In genomic region chr4:134743881-134744633, GRCm38 (mm10) we compare ENCODE assay signal across 17 mouse cellular contexts. TPM values are rescaled to one million over a fixed set of nuclear protein-coding genes. Genes with fewer than 3 reads are reported as not detected.
DNase-seq lines count a peak whose midpoint lies in the region; ATAC-seq and TF ChIP-seq lines count a peak whose summit lies in the region.
"Had no signal": no experiment of that assay in that cellular context is flagged by ENCODE, and none has a peak within 500 bp of the region (broad histone marks: within the 10 kb centered on the region; RNA-seq: fewer than 3 reads in every experiment).

No protein-coding gene starts in this region.

- no peaks in the 10 kb centered on the region for H3K27me3 ChIP-seq in kidney, embryonic 16.5 days (ENCODE audit: insufficient read depth, low read length)
- no peaks in the 10 kb centered on the region for H3K27me3 ChIP-seq in midbrain, embryonic 14.5 days (ENCODE audit: control insufficient read depth, insufficient read depth, low read length)
- H3K27me3 ChIP-seq in midbrain, postnatal 0 days (ENCODE audit: insufficient read depth, low read length), result no peaks in the 10 kb centered on the region
- no peaks in the 10 kb centered on the region for H3K27me3 ChIP-seq in embryonic facial prominence, embryonic 12.5 days
- H3K27me3 ChIP-seq: heart, embryonic 12.5 days; liver, embryonic 13.5 days; midbrain, embryonic 15.5 days; neural tube, embryonic 12.5 days had no signal

- peaks cover 17% of the 10 kb centered on the region for H3K4me1 ChIP-seq in kidney, embryonic 16.5 days (ENCODE audit: insufficient read depth, low read length)
- 0 out of 2 replicates have a peak, but pooled peaks cover 7% of the 10 kb centered on the region for H3K4me1 ChIP-seq in midbrain, embryonic 14.5 days (ENCODE audit: control insufficient read depth, insufficient read depth, low read length)
- no peaks in the 10 kb centered on the region for H3K4me1 ChIP-seq in midbrain, postnatal 0 days (ENCODE audit: insufficient read depth, low read length)
- H3K4me1 ChIP-seq in embryonic facial prominence, embryonic 12.5 days, result peaks cover 11% of the 10 kb centered on the region

- WGBS in kidney, embryonic 16.5 days, result 39% methylated on average over 16 of the region's 16 CpGs
- WGBS in midbrain, embryonic 14.5 days, result 29% methylated on average over 16 of the region's 16 CpGs
- 33% methylated on average over 16 of the region's 16 CpGs for WGBS in midbrain, postnatal 0 days
- WGBS in embryonic facial prominence, embryonic 12.5 days, result 19% methylated on average over 16 of the region's 16 CpGs

- H3K4me3 ChIP-seq in kidney, embryonic 16.5 days (ENCODE audit: low read length), result no peak overlapping the region
- no peak overlapping the region for H3K4me3 ChIP-seq in midbrain, embryonic 14.5 days (replicated peaks; ENCODE audit: low read depth, low read length)
- H3K4me3 ChIP-seq in midbrain, postnatal 0 days (ENCODE audit: low read depth, low read length), result no peak overlapping the region
- no peak overlapping the region for H3K4me3 ChIP-seq in embryonic facial prominence, embryonic 12.5 days
- H3K4me3 ChIP-seq: heart, embryonic 12.5 days; liver, embryonic 13.5 days; midbrain, embryonic 15.5 days; neural tube, embryonic 12.5 days had no signal

- TF ChIP-seq CTCF in midbrain, postnatal 0 days (IDR thresholded peaks at IDR 0.05), result no peak

- no peak for DNase-seq in kidney, postnatal 36 days
- peak; percentile 32 for DNase-seq in midbrain, embryonic 14.5 days
- DNase-seq in midbrain, postnatal 0 days (ENCODE audit: low spot score), result no peak
- no peak for DNase-seq in spleen, postnatal 14 days (ENCODE audit: low spot score in 2 of 2)
- DNase-seq in left cerebral cortex, postnatal 14 days (ENCODE audit: low spot score in 2 of 2), result no peak
- DNase-seq: gastrocnemius, postnatal 36 days; kidney, adult 9 months; layer of hippocampus, adult 9-11 months; liver, embryonic 13.5 days; lung, postnatal 14 days; thymus, adult 18-20 months had no signal

- no peak overlapping the region for H3K4me2 ChIP-seq in kidney, embryonic 16.5 days (replicated peaks; ENCODE audit: low read depth, low read length)
- H3K4me2 ChIP-seq in midbrain, embryonic 14.5 days (ENCODE audit: low read length), result no peak overlapping the region
- H3K4me2 ChIP-seq in midbrain, postnatal 0 days (ENCODE audit: low read depth, low read length, poor library complexity, severe bottlenecking), result no peak overlapping the region
- H3K4me2 ChIP-seq in embryonic facial prominence, embryonic 12.5 days (replicated peaks), result no peak overlapping the region
- H3K4me2 ChIP-seq: heart, embryonic 12.5 days; liver, embryonic 13.5 days; midbrain, embryonic 15.5 days; neural tube, embryonic 12.5 days had no signal

- peak overlapping the region; percentile 8; the same call in 1 of the 2 replicates for H3K27ac ChIP-seq in kidney, embryonic 16.5 days (ENCODE audit: low read length)
- peak overlapping the region; percentile 37; the same call in 1 of the 2 replicates for H3K27ac ChIP-seq in midbrain, embryonic 14.5 days (replicated peaks; ENCODE audit: low read depth, low read length)
- H3K27ac ChIP-seq in midbrain, postnatal 0 days (ENCODE audit: low read depth, low read length), result no peak overlapping the region
- H3K27ac ChIP-seq in embryonic facial prominence, embryonic 12.5 days, result peak overlapping the region; percentile 18; the same call in 1 of the 2 replicates
- H3K27ac ChIP-seq: liver, embryonic 13.5 days; midbrain, embryonic 15.5 days; neural tube, embryonic 12.5 days had no signal

- H3K9ac ChIP-seq in kidney, embryonic 16.5 days (replicated peaks; ENCODE audit: low read length), result no peak overlapping the region
- no peak overlapping the region for H3K9ac ChIP-seq in midbrain, embryonic 14.5 days (replicated peaks; ENCODE audit: low read length)
- no peak overlapping the region for H3K9ac ChIP-seq in midbrain, postnatal 0 days (replicated peaks; ENCODE audit: low read length, poor library complexity, severe bottlenecking)
- no peak overlapping the region for H3K9ac ChIP-seq in embryonic facial prominence, embryonic 12.5 days
- H3K9ac ChIP-seq: heart, embryonic 12.5 days; liver, embryonic 13.5 days; midbrain, embryonic 15.5 days; neural tube, embryonic 12.5 days had no signal

- peak; percentile 43; the same call in 1 of the 2 replicates for ATAC-seq in kidney, embryonic 16.5 days (ENCODE audit: low FRiP score, low TSS enrichment)
- ATAC-seq in midbrain, embryonic 14.5 days (ENCODE audit: low FRiP score, low TSS enrichment), result no peak
- no peak for ATAC-seq in midbrain, postnatal 0 days (ENCODE audit: low FRiP score)
- ATAC-seq in embryonic facial prominence, embryonic 12.5 days (ENCODE audit: insufficient number of reproducible peaks, insufficient read depth, low FRiP score, low TSS enrichment), result no peak
- ATAC-seq: inflammation-experienced regulatory T-cells, adult 6 months; midbrain, embryonic 15.5 days had no signal

- no peaks in the 10 kb centered on the region for H3K9me3 ChIP-seq in kidney, embryonic 16.5 days (ENCODE audit: low read length)
- H3K9me3 ChIP-seq in midbrain, embryonic 14.5 days (ENCODE audit: control insufficient read depth, low read length), result no peaks in the 10 kb centered on the region
- no peaks in the 10 kb centered on the region for H3K9me3 ChIP-seq in midbrain, postnatal 0 days (ENCODE audit: low read length)
- H3K9me3 ChIP-seq in embryonic facial prominence, embryonic 12.5 days, result no peaks in the 10 kb centered on the region
- H3K9me3 ChIP-seq: heart, embryonic 12.5 days; liver, embryonic 13.5 days; midbrain, embryonic 15.5 days; neural tube, embryonic 12.5 days had no signal

- intact Hi-C loops in left cerebral cortex, postnatal 14 days (cut with DNase I), result no loop called here

- H3K36me3 ChIP-seq in kidney, embryonic 16.5 days (ENCODE audit: insufficient read depth, low read length), result peaks cover 16% of the 10 kb centered on the region
- H3K36me3 ChIP-seq in midbrain, embryonic 14.5 days (ENCODE audit: control insufficient read depth, insufficient read depth, low read length), result no peaks in the 10 kb centered on the region
- H3K36me3 ChIP-seq in midbrain, postnatal 0 days (ENCODE audit: insufficient read depth, low read length), result no peaks in the 10 kb centered on the region
- peaks cover 25% of the 10 kb centered on the region for H3K36me3 ChIP-seq in embryonic facial prominence, embryonic 12.5 days
- H3K36me3 ChIP-seq: midbrain, embryonic 15.5 days; neural tube, embryonic 12.5 days had no signal

RNA-seq across cellular contexts. Expression of gene Ldlrap1, which starts 23.8 kb away (rescaled TPM):
- 21.7 and 23.1 TPM in 2 replicates for polyA plus RNA-seq in kidney, embryonic 16.5 days (2015; fragmentation: Nextera tagmentation; extraction: Ambion mirVana)
- 0.69 and 1.9 TPM in 2 replicates for polyA plus RNA-seq in midbrain, embryonic 14.5 days (2014; fragmentation: Nextera tagmentation; extraction: Ambion mirVana)
- 1.9 and 3.1 TPM in 2 replicates for total RNA-seq in midbrain, postnatal 0 days (2014; rRNA removed)
- 1.9 and 2.5 TPM in 2 replicates for polyA plus RNA-seq in midbrain, postnatal 0 days (2015; fragmentation: Nextera tagmentation; extraction: Ambion mirVana)
- polyA plus RNA-seq in embryonic facial prominence, embryonic 12.5 days (2016; fragmentation: Nextera tagmentation; extraction: Ambion mirVana), result 21.8 and 23.2 TPM in 2 replicates
- total RNA-seq in left cerebral cortex, postnatal 14 days (2021), result 1 to 10 TPM; 3.5 to 4.7 TPM

RNA-seq across cellular contexts. Expression of gene Man1c1, which starts 40.0 kb away (rescaled TPM):
- 3.5 and 3.7 TPM in 2 replicates for polyA plus RNA-seq in kidney, embryonic 16.5 days (2015; fragmentation: Nextera tagmentation; extraction: Ambion mirVana)
- 3.9 and 4.9 TPM in 2 replicates for polyA plus RNA-seq in midbrain, embryonic 14.5 days (2014; fragmentation: Nextera tagmentation; extraction: Ambion mirVana)
- 17.1 and 28.7 TPM in 2 replicates for total RNA-seq in midbrain, postnatal 0 days (2014; rRNA removed)
- polyA plus RNA-seq in midbrain, postnatal 0 days (2015; fragmentation: Nextera tagmentation; extraction: Ambion mirVana), result 2.7 and 3.4 TPM in 2 replicates
- polyA plus RNA-seq in embryonic facial prominence, embryonic 12.5 days (2016; fragmentation: Nextera tagmentation; extraction: Ambion mirVana), result 3.9 and 4.5 TPM in 2 replicates
- total RNA-seq in left cerebral cortex, postnatal 14 days (2021), result 10 to 100 TPM; 33.7 to 38.0 TPM
